Mouse (Mus musculus) brain, embryonic 14.5 days (tissue): ENCODE measurements at regions not wholly inside any gene's neighbourhood (a gene's known extent, or its start where the extent isn't known, plus 50 kb on each side); places are given as distances from the start of the nearest gene placed in this dataset.

ENCODE experiments used
- CTCF ChIP-seq: fragments of 200-500 bp; IDR thresholded peaks from 2 replicates; pipeline ENCODE4 v1.5.1; 2012; ENCODE audit warnings: inconsistent platforms, mild to moderate bottlenecking, moderate library complexity, borderline replicate concordance; ENCODE audit not compliant: insufficient read depth, insufficient read length; ENCODE audit errors: extremely low read depth
- POLR2A ChIP-seq: fragments of 200-500 bp; IDR thresholded peaks from 2 replicates; pipeline ENCODE4 v1.6.1; 2012; ENCODE audit warnings: mild to moderate bottlenecking, inconsistent platforms, borderline replicate concordance; ENCODE audit not compliant: poor library complexity, insufficient read depth, insufficient read length, severe bottlenecking; ENCODE audit errors: extremely low read depth

- TF ChIP-seq CTCF, result no peak
- no peak for TF ChIP-seq POLR2A
These were observed 330.1 kb upstream of the Cnksr2 start for GRCm38 (mm10) chrX:158373219-158373618.
